8 mouse cellular contexts compared by ENCODE assay signal in genomic region chr11:121203859-121204160, GRCm38 (mm10). TPM values are rescaled to one million over a fixed set of nuclear protein-coding genes. Genes with fewer than 3 reads are reported as not detected.
A peak's percentile ranks its signal among the peaks of the same experiment; 100 is the strongest.
DNase-seq lines count a peak whose midpoint lies in the region; ATAC-seq and TF ChIP-seq lines count a peak whose summit lies in the region.

No protein-coding gene starts in this region.

- no peak for TF ChIP-seq CTCF in kidney, adult 2 months (conservative IDR thresholded peaks at IDR 0.05; ENCODE audit: insufficient read depth, insufficient read length, low read depth, low read length)
- TF ChIP-seq CTCF in bone marrow, adult 2 months (IDR thresholded peaks at IDR 0.05; ENCODE audit: control insufficient read depth, insufficient read depth, low read length) = no peak

- 1% methylated on average over 5 of the region's 5 CpGs for WGBS in kidney, adult 2 months
- WGBS in bone marrow, adult 2 months = 0% methylated on average over 5 of the region's 5 CpGs
- WGBS in hindbrain, embryonic 12.5 days = under 1% methylated on average over 5 of the region's 5 CpGs
- 0% methylated on average over 5 of the region's 5 CpGs for WGBS in midbrain, embryonic 12.5 days

- peak overlapping the region; percentile 73; the same call in 1 of the 2 replicates for H3K4me3 ChIP-seq in kidney, adult 2 months (ENCODE audit: insufficient read depth, low read depth, low read length)
- peak overlapping the region; percentile 93 for H3K4me3 ChIP-seq in bone marrow, adult 2 months (replicated peaks; ENCODE audit: control insufficient read depth, low read depth, low read length)
- peak overlapping the region; percentile 82 for H3K4me3 ChIP-seq in hindbrain, embryonic 12.5 days
- peak overlapping the region; percentile 68 for H3K4me3 ChIP-seq in midbrain, embryonic 12.5 days

- H3K9me3 ChIP-seq in hindbrain, embryonic 12.5 days (replicated peaks) = no peaks in the 10 kb centered on the region
- no peaks in the 10 kb centered on the region for H3K9me3 ChIP-seq in midbrain, embryonic 12.5 days

- H3K27ac ChIP-seq in kidney, adult 2 months (ENCODE audit: insufficient read depth, low read depth, low read length) = no peak overlapping the region
- H3K27ac ChIP-seq in bone marrow, adult 2 months (ENCODE audit: control insufficient read depth, insufficient read depth, low read depth, low read length, poor library complexity) = no peak overlapping the region
- peak overlapping the region; percentile 92; the same call in 1 of the 2 replicates for H3K27ac ChIP-seq in hindbrain, embryonic 12.5 days
- no peak overlapping the region for H3K27ac ChIP-seq in midbrain, embryonic 12.5 days (replicated peaks)

- DNase-seq in kidney, adult 2 months = no peak
- no peak for DNase-seq in kidney, postnatal 36 days
- no peak for DNase-seq in spleen, postnatal 4 days (ENCODE audit: low spot score in 2 of 2)
- DNase-seq in gastrocnemius, postnatal 10 days = no peak
- DNase-seq in embryo, embryonic 10 days (ENCODE audit: low spot score) = no peak

- no peaks in the 10 kb centered on the region for H3K36me3 ChIP-seq in kidney, adult 2 months (ENCODE audit: control insufficient read depth, insufficient read depth, low read length)
- peaks cover 7% of the 10 kb centered on the region; the same call in 1 of the 2 replicates for H3K36me3 ChIP-seq in hindbrain, embryonic 12.5 days
- H3K36me3 ChIP-seq in midbrain, embryonic 12.5 days = no peaks in the 10 kb centered on the region

- no peak for ATAC-seq in hindbrain, embryonic 12.5 days (ENCODE audit: low FRiP score)
- no peak for ATAC-seq in midbrain, embryonic 12.5 days (ENCODE audit: low FRiP score, low read depth)

- no peaks in the 10 kb centered on the region for H3K27me3 ChIP-seq in kidney, adult 2 months (replicated peaks; ENCODE audit: control insufficient read depth, insufficient read depth, low read length)
- H3K27me3 ChIP-seq in hindbrain, embryonic 12.5 days = no peaks in the 10 kb centered on the region
- H3K27me3 ChIP-seq in midbrain, embryonic 12.5 days = no peaks in the 10 kb centered on the region

- H3K4me2 ChIP-seq in hindbrain, embryonic 12.5 days (replicated peaks) = peak overlapping the region; percentile 79
- peak overlapping the region; percentile 71 for H3K4me2 ChIP-seq in midbrain, embryonic 12.5 days (replicated peaks)

- peaks cover 9% of the 10 kb centered on the region; the same call in 1 of the 2 replicates for H3K4me1 ChIP-seq in kidney, adult 2 months (ENCODE audit: control insufficient read depth, insufficient read depth, low read length)
- H3K4me1 ChIP-seq in bone marrow, adult 2 months (ENCODE audit: control insufficient read depth, insufficient read depth, low read length) = no peaks in the 10 kb centered on the region
- H3K4me1 ChIP-seq in hindbrain, embryonic 12.5 days = peaks cover 12% of the 10 kb centered on the region
- H3K4me1 ChIP-seq in midbrain, embryonic 12.5 days = peaks cover 4% of the 10 kb centered on the region

- H3K9ac ChIP-seq in hindbrain, embryonic 12.5 days = 0 out of 2 replicates have a peak overlapping the region, but pooled peaks have one; percentile 18
- no peak overlapping the region for H3K9ac ChIP-seq in midbrain, embryonic 12.5 days (replicated peaks)

- TF ChIP-seq POLR2A in kidney, adult 2 months (IDR thresholded peaks at IDR 0.05; ENCODE audit: low read depth, low read length) = no peak
- TF ChIP-seq POLR2A in bone marrow, adult 2 months (IDR thresholded peaks at IDR 0.05; ENCODE audit: borderline replicate concordance, control insufficient read depth, low read depth, low read length) = no peak

RNA-seq across cellular contexts. Expression of gene Hexdc, which starts 0.4 kb away (rescaled TPM):
- 18.3 and 23.6 TPM in 2 replicates for polyA plus RNA-seq in kidney, adult 2 months (2012; rRNA removed)
- polyA plus RNA-seq in bone marrow, adult 2 months (2011; ENCODE audit: insufficient read depth, insufficient read length, low replicate concordance, missing spikeins) = 5.0 and 11.8 TPM in 2 replicates
- 9.6 and 11.7 TPM in 2 replicates for polyA plus RNA-seq in hindbrain, embryonic 12.5 days (2016; fragmentation: Nextera tagmentation; extraction: Ambion mirVana)
- polyA plus RNA-seq in midbrain, embryonic 12.5 days (2016; fragmentation: Nextera tagmentation; extraction: Ambion mirVana) = 11.6 and 11.9 TPM in 2 replicates
- total RNA-seq in gastrocnemius, postnatal 10 days (2021) = 10 to 100 TPM in 1 of 2 experiments, 1 to 10 TPM in 1; 8.6 to 10.3 TPM

RNA-seq across cellular contexts. Expression of gene Ogfod3, which starts 0.7 kb away (rescaled TPM):
- 25.4 and 27.4 TPM in 2 replicates for polyA plus RNA-seq in kidney, adult 2 months (2012; rRNA removed)
- 5.5 and 7.4 TPM in 2 replicates for polyA plus RNA-seq in bone marrow, adult 2 months (2011; ENCODE audit: insufficient read depth, insufficient read length, low replicate concordance, missing spikeins)
- polyA plus RNA-seq in hindbrain, embryonic 12.5 days (2016; fragmentation: Nextera tagmentation; extraction: Ambion mirVana) = 17.7 and 19.2 TPM in 2 replicates
- polyA plus RNA-seq in midbrain, embryonic 12.5 days (2016; fragmentation: Nextera tagmentation; extraction: Ambion mirVana) = 17.3 and 18.5 TPM in 2 replicates
- 10 to 100 TPM; 13.2 to 13.5 TPM for total RNA-seq in gastrocnemius, postnatal 10 days (2021)

RNA-seq across cellular contexts. Expression of gene Cybc1, which starts 25.3 kb away (rescaled TPM):
- 13.7 and 15.3 TPM in 2 replicates for polyA plus RNA-seq in kidney, adult 2 months (2012; rRNA removed)
- polyA plus RNA-seq in bone marrow, adult 2 months (2011; ENCODE audit: insufficient read depth, insufficient read length, low replicate concordance, missing spikeins) = 27.8 and 54.0 TPM in 2 replicates
- 40.6 and 40.8 TPM in 2 replicates for polyA plus RNA-seq in hindbrain, embryonic 12.5 days (2016; fragmentation: Nextera tagmentation; extraction: Ambion mirVana)
- 38.8 and 41.1 TPM in 2 replicates for polyA plus RNA-seq in midbrain, embryonic 12.5 days (2016; fragmentation: Nextera tagmentation; extraction: Ambion mirVana)
- total RNA-seq in gastrocnemius, postnatal 10 days (2021) = 1 to 10 TPM; 6.3 to 7.2 TPM

RNA-seq across cellular contexts. Expression of gene Narf, which starts 33.2 kb away (rescaled TPM):
- 41.8 and 54.1 TPM in 2 replicates for polyA plus RNA-seq in kidney, adult 2 months (2012; rRNA removed)
- 30.0 and 41.2 TPM in 2 replicates for polyA plus RNA-seq in bone marrow, adult 2 months (2011; ENCODE audit: insufficient read depth, insufficient read length, low replicate concordance, missing spikeins)
- polyA plus RNA-seq in hindbrain, embryonic 12.5 days (2016; fragmentation: Nextera tagmentation; extraction: Ambion mirVana) = 86.0 and 87.3 TPM in 2 replicates
- 78.7 and 84.5 TPM in 2 replicates for polyA plus RNA-seq in midbrain, embryonic 12.5 days (2016; fragmentation: Nextera tagmentation; extraction: Ambion mirVana)
- total RNA-seq in gastrocnemius, postnatal 10 days (2021) = 10 to 100 TPM; 36.5 to 41.6 TPM

RNA-seq across cellular contexts. Expression of gene Uts2r, which starts 43.7 kb away (rescaled TPM):
- not detected in 2 replicates for polyA plus RNA-seq in kidney, adult 2 months (2012; rRNA removed)
- not detected in 2 replicates for polyA plus RNA-seq in bone marrow, adult 2 months (2011; ENCODE audit: insufficient read depth, insufficient read length, low replicate concordance, missing spikeins)
- polyA plus RNA-seq in hindbrain, embryonic 12.5 days (2016; fragmentation: Nextera tagmentation; extraction: Ambion mirVana) = 0.32 and 0.35 TPM in 2 replicates
- polyA plus RNA-seq in midbrain, embryonic 12.5 days (2016; fragmentation: Nextera tagmentation; extraction: Ambion mirVana) = 0.10 TPM in 1 of 2 replicates, not detected in the other
- total RNA-seq in gastrocnemius, postnatal 10 days (2021) = 1 to 10 TPM; 2.2 to 3.2 TPM
